Mouse (Mus musculus): ENCODE data around the gene Ankar.

Ankar gene

GRCm38 (mm10) chr1:72700479-72700878, at the start of gene Ankar:
Gene Ankar (minus strand): TSS chr1:72700579.
- no peak for DNase-seq

GRCm38 (mm10) chr1:72746382-72746781, 46.0 kb upstream of the Ankar start:
- DNase-seq, result peak; percentile 84

- no peak for DNase-seq
Measured at GRCm38 (mm10) chr1:72744816-72745506, 44.6 kb upstream of the Ankar start.

- no peak for DNase-seq
Measured at GRCm38 (mm10) chr1:72741406-72741805, 41.0 kb upstream of the Ankar start.

- DNase-seq, result no peak
Measured at GRCm38 (mm10) chr1:72739681-72740063, 39.3 kb upstream of the Ankar start.

GRCm38 (mm10) chr1:72738946-72739680, 38.7 kb upstream of the Ankar start:
- DNase-seq, result peak; percentile 87

GRCm38 (mm10) chr1:72736397-72737125, 36.2 kb upstream of the Ankar start:
- DNase-seq, result no peak

- no peak for DNase-seq
Measured at GRCm38 (mm10) chr1:72733191-72733691, 32.9 kb upstream of the Ankar start.

GRCm38 (mm10) chr1:72730126-72730525, 29.7 kb upstream of the Ankar start:
- DNase-seq, result no peak

- DNase-seq, result no peak
Measured at GRCm38 (mm10) chr1:72728781-72729180, 28.4 kb upstream of the Ankar start.

- no peak for DNase-seq
Measured at GRCm38 (mm10) chr1:72725941-72726340, 25.6 kb upstream of the Ankar start.

- DNase-seq, result peak; percentile 74
Measured at GRCm38 (mm10) chr1:72724354-72724753, 24.0 kb upstream of the Ankar start.

GRCm38 (mm10) chr1:72722646-72723045, 22.3 kb upstream of the Ankar start:
- DNase-seq, result no peak

- DNase-seq, result no peak
Measured at GRCm38 (mm10) chr1:72720115-72720725, 19.8 kb upstream of the Ankar start.

GRCm38 (mm10) chr1:72718846-72719245, 18.5 kb upstream of the Ankar start:
- peak; percentile 68 for DNase-seq

- DNase-seq, result no peak
Measured at GRCm38 (mm10) chr1:72717540-72717939, 17.2 kb upstream of the Ankar start.

- DNase-seq, result peak; percentile 84
Measured at GRCm38 (mm10) chr1:72716926-72717325, 16.5 kb upstream of the Ankar start.

GRCm38 (mm10) chr1:72716421-72716820, 16.0 kb upstream of the Ankar start:
- no peak for DNase-seq

GRCm38 (mm10) chr1:72715593-72716361, 15.4 kb upstream of the Ankar start:
- DNase-seq, result no peak

GRCm38 (mm10) chr1:72715065-72715464, 14.7 kb upstream of the Ankar start:
- DNase-seq, result no peak

- no peak for DNase-seq
Measured at GRCm38 (mm10) chr1:72714547-72714946, 14.2 kb upstream of the Ankar start.

GRCm38 (mm10) chr1:72711684-72712083, 11.3 kb upstream of the Ankar start:
- peak; percentile 33 for DNase-seq

Data from cerebellum, adult 9-10 months (tissue).